Mouse (Mus musculus) heart, embryonic 14.5 days (tissue): Measurements from ENCODE around the gene Glyctk. TPM values are rescaled to one million over a fixed set of nuclear protein-coding genes. Genes with fewer than 3 reads are reported as not detected.

Source experiments
- ATAC-seq: fragments of 200-750 bp; cut with Nextera tagmentation; 2 replicates; pipeline ENCODE4 v1.8.0; 2017; ENCODE audit warnings: low read depth, moderate TSS enrichment; ENCODE audit not compliant: insufficient number of reproducible peaks, insufficient read depth, low FRiP score
- H3K27ac ChIP-seq, 2 experiments: fragments of 200-500 bp in 1 of 2; fragments of 300-500 bp in 1 of 2; sonication (generic) in 1 of 2; replicated peaks in 1 of 2; 2 replicates each; pipeline ENCODE4 v1.5.1; 2012 to 2014; ENCODE audit warnings: low read depth in 2 of 2, low read length in 2 of 2, control low read depth in 1 of 2, mild to moderate bottlenecking in 1 of 2, mixed read lengths in 1 of 2; ENCODE audit not compliant: control insufficient read depth in 1 of 2, insufficient read depth in 1 of 2
- H3K27me3 ChIP-seq: fragments of 300-500 bp; sonication (generic); 2 replicates; pipeline ENCODE4 v1.6.1; 2014; ENCODE audit warnings: mild to moderate bottlenecking, low read length, control low read depth; ENCODE audit not compliant: control insufficient read depth, insufficient read depth
- H3K36me3 ChIP-seq: fragments of 300-500 bp; sonication (generic); 2 replicates; pipeline ENCODE4 v1.6.1; 2014; ENCODE audit warnings: mild to moderate bottlenecking, control low read depth, low read length, mixed read lengths; ENCODE audit not compliant: control insufficient read depth, insufficient read depth
- H3K4me1 ChIP-seq, 2 experiments: fragments of 200-500 bp in 1 of 2; fragments of 300-500 bp in 1 of 2; sonication (generic) in 1 of 2; 2 replicates each; pipeline ENCODE4 v1.6.1; 2012 to 2014; ENCODE audit warnings: low read length in 2 of 2, control low read depth in 1 of 2, mixed read lengths in 1 of 2; ENCODE audit not compliant: control insufficient read depth in 2 of 2, insufficient read depth in 2 of 2
- H3K4me2 ChIP-seq: fragments of 300-500 bp; sonication (generic); 2 replicates; pipeline ENCODE4 v1.6.1; 2014; ENCODE audit warnings: mild to moderate bottlenecking, low read length
- H3K4me3 ChIP-seq, 2 experiments: fragments of 200-500 bp in 1 of 2; fragments of 300-500 bp in 1 of 2; sonication (generic) in 1 of 2; 2 replicates each; pipeline ENCODE4 v1.5.1; 2012 to 2014; ENCODE audit warnings: low read length in 2 of 2, mild to moderate bottlenecking in 2 of 2, control low read depth in 1 of 2, low read depth in 1 of 2, moderate library complexity in 1 of 2; ENCODE audit not compliant: control insufficient read depth in 1 of 2, insufficient read depth in 1 of 2
- H3K9ac ChIP-seq: fragments of 300-500 bp; sonication (generic); 2 replicates; pipeline ENCODE4 v1.6.1; 2014; ENCODE audit warnings: mild to moderate bottlenecking, low read length
- H3K9me3 ChIP-seq: fragments of 300-500 bp; sonication (generic); 2 replicates; pipeline ENCODE4 v1.6.1; 2016; ENCODE audit warnings: low read length, control low read depth; ENCODE audit not compliant: control insufficient read depth
- WGBS: fragments of 180-500 bp; shearing (Covaris S2); extraction: QIAGEN DNeasy Blood & Tissue Kit; methylation state at CpG from one replicate; pipeline ENCODE4 v1.1.7; 2014; 5-methylcytosine and 5-hydroxymethylcytosine counted together
- polyA plus RNA-seq: library from polyadenylated mRNA; unstranded; fragments of >200 nt; fragmentation: Nextera tagmentation; extraction: Ambion mirVana; gene quantifications from 2 replicates; pipeline ENCODE4 v1.2.1, GENCODE M21; 2014

Gene Glyctk
- polyA plus RNA-seq, 1 experiment from 2014 or later: 1.0 TPM

DNA sequence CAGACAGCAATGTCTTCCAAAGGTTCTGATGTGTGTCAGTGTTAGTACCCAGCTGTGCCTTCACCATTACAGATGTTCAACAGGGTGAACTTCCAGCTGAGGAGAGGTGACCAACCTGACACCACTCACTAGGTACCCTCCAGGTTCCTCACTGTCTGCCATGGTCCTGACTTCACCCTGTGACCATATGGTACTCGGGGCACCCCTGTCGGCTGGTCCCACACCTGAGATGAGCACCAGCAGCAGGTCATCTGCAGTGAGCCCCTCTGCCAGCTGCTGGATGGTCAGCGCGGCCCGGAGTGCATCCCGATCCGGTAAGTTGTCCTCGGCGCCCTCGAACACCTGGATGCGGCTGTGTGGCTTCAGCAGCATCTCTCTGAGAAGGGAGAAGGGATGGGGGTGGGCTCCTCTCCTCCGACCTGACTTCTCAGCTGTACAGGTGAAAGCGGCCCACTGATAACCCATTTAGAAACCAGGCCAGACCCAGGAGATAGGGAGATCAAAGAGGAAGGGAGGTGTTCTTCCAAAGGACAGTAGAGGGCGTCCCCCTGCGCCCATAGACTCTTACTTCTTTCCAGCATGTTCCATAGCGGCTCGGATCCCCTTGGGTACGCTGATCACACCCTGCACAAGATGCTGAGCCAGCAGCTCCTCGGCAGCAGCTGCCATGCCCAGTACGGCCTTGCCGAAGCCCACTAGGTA is 866 bp downstream of the Glyctk start:
- Histone ChIP-seq H3K9ac (no peak overlapping the region), H3K9me3 (no peaks in the 10 kb centered on the region), H3K36me3 (no peaks in the 10 kb centered on the region), H3K4me1 (no peaks in the 10 kb centered on the region), H3K4me3 (no peak overlapping the region), H3K4me2 (no peak overlapping the region), H3K27ac (no peak overlapping the region), H3K27me3 (peaks cover 8% of the 10 kb centered on the region; the same call in 1 of the 2 replicates)
- no peak for ATAC-seq
- WGBS: 77% methylated on average over 20 of the region's 21 CpGs

DNA sequence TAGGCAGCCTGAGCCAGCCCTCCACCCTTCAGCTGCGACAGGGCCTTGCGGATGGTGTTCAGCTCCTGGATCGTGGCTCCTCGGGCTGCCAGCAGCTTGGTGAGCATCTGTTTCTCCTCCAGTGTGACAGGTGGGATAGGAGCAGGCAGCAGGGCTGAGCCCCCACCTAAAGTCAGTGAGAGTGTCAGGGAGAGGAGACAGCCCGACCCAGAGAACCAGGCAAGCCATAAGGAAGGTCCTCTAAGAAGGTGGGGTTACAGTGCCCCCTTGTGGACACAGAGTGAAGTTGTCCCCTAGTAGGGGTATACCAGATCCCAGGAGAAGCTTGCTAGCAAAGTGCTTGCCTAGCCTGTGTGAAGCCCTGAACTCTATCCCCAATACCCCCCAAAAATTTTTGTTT is 1.5 kb downstream of the Glyctk start:
- no peak for ATAC-seq
- Histone ChIP-seq H3K9me3 (no peaks in the 10 kb centered on the region), H3K4me1 (no peaks in the 10 kb centered on the region), H3K4me2 (no peak overlapping the region), H3K27ac (no peak overlapping the region), H3K4me3 (no peak overlapping the region), H3K36me3 (no peaks in the 10 kb centered on the region), H3K27me3 (peaks cover 11% of the 10 kb centered on the region), H3K9ac (no peak overlapping the region)
- 41% methylated on average over 5 of the region's 5 CpGs for WGBS

DNA sequence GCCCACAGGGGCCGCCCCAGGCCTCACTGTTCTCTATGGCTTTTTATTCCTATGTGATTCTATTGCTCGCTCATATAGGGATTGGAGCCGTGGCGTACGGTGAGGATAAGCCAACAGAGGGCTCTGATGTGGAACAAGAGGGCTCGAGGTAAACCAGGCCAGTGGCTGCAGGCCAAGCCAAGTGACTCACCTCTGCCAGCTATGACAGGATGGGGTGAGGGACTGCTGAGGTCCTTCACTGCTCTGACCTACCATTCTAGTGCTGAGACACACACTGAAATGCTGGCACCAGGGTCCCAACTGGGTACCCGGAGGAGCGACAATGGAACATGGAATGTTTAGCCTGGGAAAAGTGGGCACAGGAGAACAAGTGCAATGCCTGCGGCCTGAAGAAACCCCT is 3.8 kb downstream of the Glyctk start:
- peaks cover 34% of the 10 kb centered on the region for H3K27me3 ChIP-seq

DNA sequence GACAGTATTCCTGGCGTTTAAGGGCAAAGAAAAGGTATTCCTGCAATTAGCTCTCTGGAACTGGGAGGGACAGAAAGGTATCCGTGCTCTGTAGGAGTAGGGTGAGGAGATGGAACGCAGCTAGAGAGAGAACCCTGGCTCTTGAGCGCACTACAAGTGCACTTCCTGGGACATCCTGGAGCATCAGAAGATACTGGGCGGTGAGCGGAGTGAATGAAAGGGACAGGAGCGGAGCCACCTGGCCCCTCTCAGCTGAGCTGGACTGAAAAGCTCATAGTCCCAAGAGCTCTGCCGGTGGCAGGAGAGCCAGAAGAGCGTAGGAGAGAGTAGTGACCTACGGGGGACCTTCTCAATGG is 8.6 kb downstream of the Glyctk start:
- Histone ChIP-seq H3K4me1 (peaks cover 0 to 7% of the 10 kb centered on the region in 2 experiments; a peak in 1 of 4 replicates), H3K36me3 (no peaks in the 10 kb centered on the region), H3K9me3 (no peaks in the 10 kb centered on the region), H3K27me3 (peaks cover 72% of the 10 kb centered on the region), H3K4me3 (peak overlapping the region in 1 of 2 experiments; percentile 25; a peak in 1 of 4 replicates), H3K4me2 (0 out of 2 replicates have a peak overlapping the region, but pooled peaks have one; percentile 57), H3K27ac (no peak overlapping the region), H3K9ac (no peak overlapping the region)
- no peak for ATAC-seq
- WGBS: 24% methylated on average over 10 of the region's 10 CpGs

More for the DNA sequence above, 3.8 kb downstream of the Glyctk start:
- H3K4me2 ChIP-seq: no peak overlapping the region
- ATAC-seq: no peak
- no peak overlapping the region for H3K4me3 ChIP-seq
- H3K27ac ChIP-seq: no peak overlapping the region
- no peaks in the 10 kb centered on the region for H3K36me3 ChIP-seq
- WGBS: 72% methylated on average over 9 of the region's 9 CpGs
- no peak overlapping the region for H3K9ac ChIP-seq
- peaks cover 0 to under 1% of the 10 kb centered on the region in 2 experiments; a peak in 1 of 4 replicates for H3K4me1 ChIP-seq
- H3K9me3 ChIP-seq: no peaks in the 10 kb centered on the region

DNA sequence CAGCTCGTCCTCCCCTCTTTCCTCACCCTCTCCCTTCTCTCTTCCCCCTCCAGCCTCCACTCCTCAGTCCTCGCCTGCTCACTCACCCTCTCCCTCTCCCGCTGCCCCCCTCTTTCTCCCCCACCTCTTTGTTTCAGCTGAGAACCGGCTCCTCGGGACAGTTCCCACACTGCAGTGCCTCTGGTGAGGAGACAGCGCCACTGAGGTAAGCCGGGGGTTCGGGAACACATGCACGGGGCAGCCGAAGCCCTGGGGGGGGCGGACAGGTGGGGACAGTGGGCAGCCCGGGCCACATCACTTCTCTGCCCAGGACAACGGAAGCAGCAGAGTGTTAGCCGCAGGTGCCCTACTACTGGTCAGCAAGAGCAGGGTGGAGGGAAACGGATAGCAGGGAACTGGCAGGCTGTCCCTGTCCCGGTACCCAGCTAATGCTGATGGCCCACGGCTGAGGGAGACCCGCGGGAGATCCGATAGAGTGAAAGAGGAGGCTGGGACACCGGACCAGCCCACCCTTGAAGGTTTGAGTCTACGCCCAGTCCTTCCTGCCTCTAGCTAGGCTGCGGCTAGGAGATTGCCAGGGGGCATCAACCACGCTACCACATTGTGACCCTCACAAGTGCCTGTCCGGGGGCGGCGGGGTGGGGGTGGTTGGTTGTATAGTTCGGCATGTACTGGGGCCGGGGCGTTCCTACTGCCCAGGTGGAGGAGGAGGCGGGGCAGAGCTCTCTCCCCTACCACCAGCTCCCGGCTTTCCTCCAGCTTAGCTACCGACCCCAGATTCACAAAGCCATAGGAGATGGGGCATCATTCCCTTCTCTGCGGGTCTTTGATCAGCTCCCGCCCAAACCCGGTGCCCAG is 9.2 kb downstream of the Glyctk start:
- H3K27me3 ChIP-seq: peaks cover 73% of the 10 kb centered on the region
- H3K27ac ChIP-seq: no peak overlapping the region
- peak overlapping the region; percentile 57 for H3K4me2 ChIP-seq
- 3% methylated on average over 36 of the region's 36 CpGs for WGBS
- peak overlapping the region; percentile 7 to 25; a peak in 3 of 4 replicates for H3K4me3 ChIP-seq
- H3K36me3 ChIP-seq: no peaks in the 10 kb centered on the region
- ATAC-seq: no peak
- H3K4me1 ChIP-seq: peaks cover 0 to 7% of the 10 kb centered on the region in 2 experiments; a peak in 1 of 4 replicates
- no peaks in the 10 kb centered on the region for H3K9me3 ChIP-seq
- no peak overlapping the region for H3K9ac ChIP-seq

DNA sequence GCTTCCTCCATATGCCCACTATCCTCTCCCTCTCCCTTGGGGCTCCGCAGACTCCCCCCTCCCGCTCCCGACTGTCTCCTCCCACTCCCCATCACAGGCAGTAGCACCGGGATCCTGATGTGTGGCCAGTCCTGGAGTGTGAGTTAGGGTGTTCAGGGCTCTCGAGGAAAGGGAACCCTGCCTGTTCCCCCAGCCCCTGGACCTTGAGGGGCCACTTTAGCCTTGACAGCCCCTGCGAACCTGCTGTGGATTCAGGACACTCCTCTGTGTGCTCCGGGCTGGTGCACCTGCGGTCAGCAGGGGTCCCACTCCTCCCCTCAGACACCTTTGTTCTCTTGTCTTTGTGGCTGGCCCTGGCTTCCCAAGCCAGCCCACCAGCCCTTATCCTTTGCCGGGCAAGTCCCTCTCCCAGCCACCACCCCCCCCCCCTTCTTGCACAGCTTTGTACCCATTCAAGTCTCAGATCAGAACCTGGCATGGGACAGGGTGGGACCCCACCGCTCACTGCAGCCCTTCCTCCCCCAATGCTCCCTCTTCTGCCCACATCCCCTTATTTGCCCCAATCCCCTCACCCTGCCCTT is 10.0 kb downstream of the Glyctk start:
- WGBS: 8% methylated on average over 10 of the region's 10 CpGs
- peak overlapping the region; percentile 57; the same call in 1 of the 2 replicates for H3K4me2 ChIP-seq
- peaks cover 79% of the 10 kb centered on the region for H3K27me3 ChIP-seq
- H3K9ac ChIP-seq: no peak overlapping the region
- no peak overlapping the region for H3K27ac ChIP-seq
- peak overlapping the region in 1 of 2 experiments; percentile 25; a peak in 2 of 4 replicates for H3K4me3 ChIP-seq
- H3K4me1 ChIP-seq: peaks cover 0 to 7% of the 10 kb centered on the region in 2 experiments; a peak in 1 of 4 replicates
- no peaks in the 10 kb centered on the region for H3K9me3 ChIP-seq
- no peaks in the 10 kb centered on the region for H3K36me3 ChIP-seq
- ATAC-seq: no peak

DNA sequence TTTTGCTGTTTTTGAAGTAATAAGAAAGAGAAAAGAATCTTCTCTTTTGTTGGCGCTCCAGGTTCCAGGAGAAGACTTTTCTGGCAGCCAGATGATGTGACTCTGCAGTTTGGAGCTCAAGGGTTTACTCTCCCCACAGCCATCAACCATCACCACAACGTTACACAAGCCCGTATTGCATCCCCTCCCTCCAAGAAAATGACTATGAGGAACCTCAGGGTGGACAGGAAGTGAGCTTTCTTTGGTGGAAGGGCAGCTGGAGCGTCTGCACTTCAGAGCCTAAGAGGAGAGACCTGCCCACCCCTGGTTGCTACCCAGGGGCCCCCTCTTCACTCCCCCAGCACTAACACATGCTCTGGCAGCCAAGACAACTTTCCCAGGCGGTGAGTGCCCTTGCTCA is 10.7 kb downstream of the Glyctk start:
- Histone ChIP-seq H3K9ac (no peak overlapping the region), H3K4me3 (no peak overlapping the region), H3K27ac (no peak overlapping the region), H3K4me2 (no peak overlapping the region), H3K36me3 (no peaks in the 10 kb centered on the region), H3K9me3 (no peaks in the 10 kb centered on the region), H3K27me3 (peaks cover 73% of the 10 kb centered on the region), H3K4me1 (peaks cover 0 to 7% of the 10 kb centered on the region in 2 experiments; a peak in 1 of 4 replicates)
- WGBS: 24% methylated on average over 5 of the region's 5 CpGs
- no peak for ATAC-seq
